Mouse (Mus musculus) limb, embryonic 14.5 days (tissue): Measurements from ENCODE around the gene Ccl27a. TPM values are rescaled to one million over a fixed set of nuclear protein-coding genes. Genes with fewer than 3 reads are reported as not detected.

Experiments
- ATAC-seq: fragments of 200-750 bp; cut with Nextera tagmentation; 2 replicates; pipeline ENCODE4 v1.8.0; 2017; ENCODE audit warnings: low read depth, moderate number of reproducible peaks, moderate TSS enrichment; ENCODE audit not compliant: low FRiP score
- DNase-seq: peaks from one replicate; pipeline ENCODE4 v3.0.0-alpha.2; 2015; ENCODE audit warnings: low spot score
- H3K27ac ChIP-seq: fragments of 300-500 bp; sonication (generic); replicated peaks from 2 replicates; pipeline ENCODE4 v1.5.1; 2014; ENCODE audit warnings: low read depth, mild to moderate bottlenecking, low read length, moderate library complexity, mixed read lengths
- H3K27me3 ChIP-seq: fragments of 300-500 bp; sonication (generic); 2 replicates; pipeline ENCODE4 v1.6.1; 2014; ENCODE audit warnings: low read length, mixed read lengths; ENCODE audit not compliant: control insufficient read depth, insufficient read depth
- H3K36me3 ChIP-seq: fragments of 300-500 bp; sonication (generic); 2 replicates; pipeline ENCODE4 v1.6.1; 2014; ENCODE audit warnings: mild to moderate bottlenecking, low read length, moderate library complexity, mixed read lengths; ENCODE audit not compliant: control insufficient read depth, insufficient read depth
- H3K4me1 ChIP-seq: fragments of 300-500 bp; sonication (generic); 2 replicates; pipeline ENCODE4 v1.6.1; 2014; ENCODE audit warnings: antibody characterized with exemption, low read length, mixed read lengths; ENCODE audit not compliant: control insufficient read depth, insufficient read depth
- H3K4me2 ChIP-seq: fragments of 300-500 bp; sonication (generic); replicated peaks from 2 replicates; pipeline ENCODE4 v1.6.1; 2014; ENCODE audit warnings: low read depth, mild to moderate bottlenecking, low read length, moderate library complexity; ENCODE audit not compliant: severe bottlenecking
- H3K4me3 ChIP-seq: fragments of 300-500 bp; sonication (generic); replicated peaks from 2 replicates; pipeline ENCODE4 v1.5.1; 2014; ENCODE audit warnings: low read length
- H3K9ac ChIP-seq: fragments of 300-500 bp; sonication (generic); 2 replicates; pipeline ENCODE4 v1.6.1; 2014; ENCODE audit warnings: mild to moderate bottlenecking, low read depth, low read length, moderate library complexity; ENCODE audit not compliant: severe bottlenecking
- H3K9me3 ChIP-seq: fragments of 300-500 bp; sonication (generic); 2 replicates; pipeline ENCODE4 v1.6.1; 2016; ENCODE audit warnings: low read length; ENCODE audit not compliant: control insufficient read depth
- POLR2A ChIP-seq: fragments of 200-500 bp; IDR thresholded peaks from 2 replicates; pipeline ENCODE4 v1.8.0; 2012; ENCODE audit warnings: inconsistent platforms, mild to moderate bottlenecking, moderate library complexity, borderline replicate concordance; ENCODE audit not compliant: insufficient read depth, insufficient read length; ENCODE audit errors: extremely low read depth
- WGBS: fragments of 180-500 bp; shearing (Covaris S2); extraction: QIAGEN DNeasy Blood & Tissue Kit; methylation state at CpG from one replicate; pipeline ENCODE4 v1.1.7; 2014; 5-methylcytosine and 5-hydroxymethylcytosine counted together
- polyA plus RNA-seq, 2 experiments: library from polyadenylated mRNA; depleted of rRNA in 1 of 2; stranded (reverse) in 1 of 2; unstranded in 1 of 2; fragments of >200 nt; fragmentation: Nextera tagmentation in 1 of 2; extraction: Ambion mirVana in 1 of 2; gene quantifications; 2 replicates each; pipeline versions ENCODE4 v1.2.1 to v1.2.3; 2012 to 2014

Gene Ccl27a
- polyA plus RNA-seq, 2 experiments = 44.9 to 96.6 TPM

DNA sequence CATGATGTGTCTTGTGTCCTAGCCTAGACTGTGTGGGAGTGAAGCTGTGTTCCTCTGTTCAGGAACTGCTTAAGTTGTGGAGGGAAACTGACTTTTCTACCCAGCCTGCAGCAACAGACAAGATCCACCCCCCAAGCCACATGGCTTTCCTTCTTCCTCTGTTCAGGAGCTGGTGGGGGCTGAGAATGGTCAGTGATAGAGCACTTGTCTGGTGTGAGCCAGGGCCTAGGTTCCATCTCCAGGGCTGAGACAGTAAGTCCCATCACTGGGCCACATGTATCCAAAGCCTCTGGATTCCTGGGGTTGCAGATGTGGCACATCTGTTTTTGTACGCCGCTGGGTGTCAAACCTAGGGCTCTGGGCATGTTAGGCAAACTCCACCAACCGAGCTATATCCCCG is 13.1 kb downstream of the Ccl27a start:
- H3K4me2 ChIP-seq = peak overlapping the region; percentile 76
- H3K27ac ChIP-seq = peak overlapping the region; percentile 93
- TF ChIP-seq POLR2A = no peak
- no peaks in the 10 kb centered on the region for H3K27me3 ChIP-seq
- peak overlapping the region; percentile 68 for H3K9ac ChIP-seq
- ATAC-seq (no peak), DNase-seq (peak; percentile 22)
- H3K9me3 ChIP-seq = no peaks in the 10 kb centered on the region
- peaks cover 26% of the 10 kb centered on the region for H3K4me1 ChIP-seq
- H3K4me3 ChIP-seq = peak overlapping the region; percentile 66
- H3K36me3 ChIP-seq = peaks cover 20% of the 10 kb centered on the region; the same call in 1 of the 2 replicates
- 27% methylated on average over 4 of the region's 4 CpGs for WGBS

DNA sequence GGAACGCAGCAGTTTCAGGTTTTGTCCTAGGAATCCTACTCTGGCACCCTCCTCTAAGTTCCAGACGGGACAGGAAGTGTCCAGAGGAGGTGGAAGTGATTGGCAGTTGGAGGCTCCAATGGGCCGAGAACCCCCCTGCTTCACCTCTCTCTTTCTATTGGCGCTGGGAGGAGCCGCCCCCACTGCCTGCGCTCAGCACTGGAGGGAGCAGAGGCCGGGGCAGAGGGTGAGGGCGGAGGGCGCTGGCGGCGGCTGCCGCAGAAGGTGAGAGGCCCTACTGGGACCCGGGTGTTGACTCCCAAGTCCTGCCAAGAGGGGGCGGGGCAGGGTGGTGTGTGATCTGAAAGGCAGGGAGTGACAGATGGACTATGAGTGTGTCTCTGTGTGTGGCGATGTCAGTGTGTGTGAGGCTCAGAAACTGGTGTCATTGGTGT is 13.7 kb downstream of the Ccl27a start:
- DNase-seq = peak; percentile 96
- Histone ChIP-seq H3K27ac (peak overlapping the region; percentile 93), H3K9me3 (no peaks in the 10 kb centered on the region), H3K4me1 (peaks cover 26% of the 10 kb centered on the region), H3K27me3 (no peaks in the 10 kb centered on the region), H3K9ac (peak overlapping the region; percentile 68), H3K4me3 (peak overlapping the region; percentile 66), H3K4me2 (peak overlapping the region; percentile 76), H3K36me3 (peaks cover 16% of the 10 kb centered on the region; the same call in 1 of the 2 replicates)
- TF ChIP-seq POLR2A = 0 out of 2 replicates have a peak, but pooled peaks have one; percentile 87
- peak; percentile 85 for ATAC-seq
- 0% methylated on average over 15 of the region's 15 CpGs for WGBS

DNA sequence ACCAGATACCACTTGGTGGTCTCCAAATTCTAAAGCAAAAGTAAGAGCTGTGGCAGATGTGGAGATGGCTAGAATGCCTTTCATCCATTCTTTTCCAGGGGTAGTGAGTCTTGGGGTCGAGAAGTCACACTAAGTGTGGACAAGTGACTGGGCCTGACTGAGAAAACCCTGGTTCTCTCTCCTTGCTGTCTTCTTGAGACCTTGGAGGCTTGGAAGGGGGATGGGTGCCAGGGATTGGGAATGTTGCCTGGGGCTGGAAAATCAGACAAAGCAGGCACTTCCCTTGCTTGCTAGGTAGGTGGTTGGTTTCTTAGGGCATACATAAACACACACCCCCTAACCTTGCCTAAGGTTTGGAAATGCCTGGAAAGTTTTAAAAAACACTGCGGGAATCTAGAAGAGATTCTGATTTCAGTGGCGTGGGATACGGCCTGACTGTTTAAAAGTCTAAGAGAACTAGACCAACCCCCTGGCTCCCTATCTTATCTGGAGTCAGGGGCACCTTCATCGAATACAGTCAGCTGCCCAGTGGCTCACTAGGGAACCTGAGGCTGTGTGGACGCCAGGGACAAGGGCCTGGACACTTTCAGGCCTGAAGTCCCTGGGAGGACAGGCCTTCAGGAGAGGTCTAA is 14.3 kb downstream of the Ccl27a start:
- no peaks in the 10 kb centered on the region for H3K27me3 ChIP-seq
- H3K9me3 ChIP-seq = no peaks in the 10 kb centered on the region
- TF ChIP-seq POLR2A = no peak
- H3K4me3 ChIP-seq = peak overlapping the region; percentile 66
- ATAC-seq = no peak
- no peak for DNase-seq
- 27% methylated on average over 6 of the region's 6 CpGs for WGBS
- H3K27ac ChIP-seq = peak overlapping the region; percentile 93
- peak overlapping the region; percentile 76 for H3K4me2 ChIP-seq
- peak overlapping the region; percentile 68 for H3K9ac ChIP-seq
- H3K4me1 ChIP-seq = peaks cover 28% of the 10 kb centered on the region
- H3K36me3 ChIP-seq = peaks cover 16% of the 10 kb centered on the region; the same call in 1 of the 2 replicates

DNA sequence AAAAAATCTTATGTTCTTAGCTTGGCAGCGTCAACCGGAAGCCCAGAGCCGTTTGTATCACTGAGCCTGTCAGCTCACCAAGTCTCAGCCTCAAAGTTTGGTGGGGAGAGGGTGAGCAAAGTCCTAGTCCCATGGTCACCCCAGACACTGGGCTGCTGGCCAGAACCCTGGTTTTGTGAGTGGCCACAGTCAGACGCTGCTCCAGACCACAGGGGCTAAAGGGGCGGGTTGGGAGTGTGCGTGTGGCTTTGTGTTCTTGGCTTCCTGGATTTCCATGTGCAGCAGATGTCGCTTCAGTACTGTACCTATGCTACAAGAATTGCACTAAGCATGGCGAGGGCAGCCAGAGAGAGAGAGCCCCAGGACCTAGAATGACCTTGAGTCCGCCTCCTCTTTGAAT is 14.8 kb downstream of the Ccl27a start:
- peaks cover 16% of the 10 kb centered on the region; the same call in 1 of the 2 replicates for H3K36me3 ChIP-seq
- no peaks in the 10 kb centered on the region for H3K27me3 ChIP-seq
- H3K27ac ChIP-seq = no peak overlapping the region
- no peaks in the 10 kb centered on the region for H3K9me3 ChIP-seq
- peaks cover 30% of the 10 kb centered on the region for H3K4me1 ChIP-seq
- WGBS = 84% methylated on average over 9 of the region's 9 CpGs
- no peak for TF ChIP-seq POLR2A
- ATAC-seq = no peak
- no peak overlapping the region for H3K9ac ChIP-seq
- no peak overlapping the region for H3K4me3 ChIP-seq
- DNase-seq = no peak
- no peak overlapping the region for H3K4me2 ChIP-seq

DNA sequence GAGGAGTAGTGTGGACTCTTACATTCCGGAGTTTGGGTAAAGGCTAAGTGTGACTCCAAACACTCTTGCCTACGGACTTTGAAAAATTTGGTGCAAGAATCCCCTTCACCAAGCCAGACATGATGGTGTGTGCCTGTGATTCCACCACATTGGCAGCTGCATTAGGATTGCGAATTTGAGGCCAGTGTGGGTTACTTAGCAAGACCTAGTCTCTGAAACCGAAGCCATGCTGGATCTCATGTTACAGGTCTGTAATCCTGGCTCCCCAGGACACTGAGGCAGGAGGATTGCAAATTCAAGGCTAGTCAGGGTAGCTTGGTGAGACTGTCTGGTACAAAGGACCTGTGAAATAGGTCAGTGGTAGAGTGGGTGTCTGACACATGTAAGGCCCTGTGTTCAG is 15.3 kb downstream of the Ccl27a start:
- DNase-seq (no peak), ATAC-seq (no peak)
- peaks cover 30% of the 10 kb centered on the region for H3K4me1 ChIP-seq
- H3K4me3 ChIP-seq = no peak overlapping the region
- H3K9ac ChIP-seq = no peak overlapping the region
- no peak overlapping the region for H3K4me2 ChIP-seq
- no peaks in the 10 kb centered on the region for H3K27me3 ChIP-seq
- no peaks in the 10 kb centered on the region for H3K9me3 ChIP-seq
- H3K36me3 ChIP-seq = peaks cover 16% of the 10 kb centered on the region; the same call in 1 of the 2 replicates
- WGBS = 84% methylated on average over 4 of the region's 4 CpGs
- H3K27ac ChIP-seq = no peak overlapping the region
- TF ChIP-seq POLR2A = no peak

DNA sequence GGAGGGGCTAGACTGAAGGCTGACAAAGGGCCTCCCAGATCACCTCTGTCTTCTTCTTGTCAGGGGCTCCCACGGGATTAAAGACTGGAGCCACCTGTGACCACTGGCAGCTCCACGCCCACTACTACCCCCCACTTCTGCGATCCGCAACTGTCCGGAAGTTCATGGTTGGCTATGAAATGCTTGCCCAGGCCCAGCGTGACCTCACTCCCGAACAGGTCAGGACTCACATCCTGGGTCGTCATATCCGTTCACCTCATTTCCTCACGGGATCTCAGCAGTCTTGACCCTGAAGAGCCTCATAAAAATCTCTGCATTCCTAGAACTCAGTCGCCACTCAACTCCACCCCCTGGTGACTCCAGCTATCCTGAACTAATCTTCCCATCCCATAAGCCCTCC is 16.0 kb downstream of the Ccl27a start:
- no peak for DNase-seq
- H3K36me3 ChIP-seq = peaks cover 16% of the 10 kb centered on the region; the same call in 1 of the 2 replicates
- no peak for ATAC-seq
- H3K9me3 ChIP-seq = no peaks in the 10 kb centered on the region
- H3K4me2 ChIP-seq = no peak overlapping the region
- H3K4me3 ChIP-seq = no peak overlapping the region
- no peaks in the 10 kb centered on the region for H3K27me3 ChIP-seq
- no peak for TF ChIP-seq POLR2A
- H3K9ac ChIP-seq = no peak overlapping the region
- peaks cover 30% of the 10 kb centered on the region for H3K4me1 ChIP-seq
- no peak overlapping the region for H3K27ac ChIP-seq
- WGBS = 71% methylated on average over 11 of the region's 11 CpGs
